Comparison of ENCODE assay signal across 8 mouse cellular contexts in genomic region chr13:45577784-45578183, GRCm38 (mm10).
DNase-seq lines count a peak whose midpoint lies in the region; ATAC-seq and TF ChIP-seq lines count a peak whose summit lies in the region.

No protein-coding gene starts in this region.

- no peak overlapping the region for H3K4me2 ChIP-seq in lung, embryonic 14.5 days
- no peak overlapping the region for H3K4me2 ChIP-seq in lung, embryonic 16.5 days (ENCODE audit: low read depth, low read length)
- no peak overlapping the region for H3K4me2 ChIP-seq in forebrain, embryonic 12.5 days

- peak; percentile 63 for TF ChIP-seq CTCF in lung, embryonic 14.5 days (IDR thresholded peaks at IDR 0.05; ENCODE audit: low read depth)

- H3K27ac ChIP-seq in lung, embryonic 14.5 days (ENCODE audit: low read depth), result no peak overlapping the region
- no peak overlapping the region for H3K27ac ChIP-seq in lung, embryonic 16.5 days (ENCODE audit: low read length)
- no peak overlapping the region for H3K27ac ChIP-seq in forebrain, embryonic 12.5 days

- peak; percentile 45; the same call in 1 of the 2 replicates for ATAC-seq in lung, embryonic 14.5 days (ENCODE audit: insufficient read depth)
- ATAC-seq in lung, embryonic 16.5 days (ENCODE audit: low read depth), result peak; percentile 45
- no peak for ATAC-seq in forebrain, embryonic 12.5 days (ENCODE audit: low FRiP score)

- no peaks in the 10 kb centered on the region for H3K27me3 ChIP-seq in lung, embryonic 14.5 days (ENCODE audit: insufficient read depth, low read length)
- no peaks in the 10 kb centered on the region for H3K27me3 ChIP-seq in lung, embryonic 16.5 days (ENCODE audit: control insufficient read depth, insufficient read depth, low read depth, low read length)
- no peaks in the 10 kb centered on the region for H3K27me3 ChIP-seq in forebrain, embryonic 12.5 days

- intact Hi-C loops in heart, postnatal 14 days (cut with DNase I), result loop anchor here (2.0 to 10.0 kb wide), 2 partner anchors 57 to 587 kb away; no protein-coding TSS in a partner anchor

- H3K4me3 ChIP-seq in lung, embryonic 14.5 days (ENCODE audit: low read depth, low read length), result no peak overlapping the region
- no peak overlapping the region for H3K4me3 ChIP-seq in lung, embryonic 16.5 days (ENCODE audit: low read length)
- no peak overlapping the region for H3K4me3 ChIP-seq in forebrain, embryonic 12.5 days (replicated peaks)

- H3K4me1 ChIP-seq in lung, embryonic 14.5 days (ENCODE audit: insufficient read depth), result 0 out of 2 replicates have a peak, but pooled peaks cover 5% of the 10 kb centered on the region
- peaks cover 28% of the 10 kb centered on the region for H3K4me1 ChIP-seq in lung, embryonic 16.5 days (replicated peaks; ENCODE audit: control insufficient read depth, insufficient read depth, low read length)
- no peaks in the 10 kb centered on the region for H3K4me1 ChIP-seq in forebrain, embryonic 12.5 days

- no peaks in the 10 kb centered on the region for H3K36me3 ChIP-seq in lung, embryonic 14.5 days (ENCODE audit: insufficient read depth)
- no peaks in the 10 kb centered on the region for H3K36me3 ChIP-seq in lung, embryonic 16.5 days (ENCODE audit: control insufficient read depth, insufficient read depth, low read length)
- H3K36me3 ChIP-seq in forebrain, embryonic 12.5 days (replicated peaks), result no peaks in the 10 kb centered on the region

- no peaks in the 10 kb centered on the region for H3K9me3 ChIP-seq in lung, embryonic 14.5 days (ENCODE audit: low read depth, low read length)
- no peaks in the 10 kb centered on the region for H3K9me3 ChIP-seq in lung, embryonic 16.5 days (ENCODE audit: control insufficient read depth, low read length)
- no peaks in the 10 kb centered on the region for H3K9me3 ChIP-seq in forebrain, embryonic 12.5 days

- peak; percentile 82 for DNase-seq in lung, embryonic 14.5 days
- DNase-seq in lung, adult 18-20 months, result no peak
- DNase-seq in adrenal gland, postnatal 36 days, result peak; percentile 52 to 72
- peak; percentile 47 to 59 for DNase-seq in heart, postnatal 14 days
- no peak for DNase-seq in urinary bladder, postnatal 10 days (ENCODE audit: low spot score)
- no peak for DNase-seq in cerebellum, postnatal 36 days

- WGBS in lung, embryonic 14.5 days, result 27% methylated on average over 2 of the region's 2 CpGs
- WGBS in lung, embryonic 16.5 days, result 20% methylated on average over 2 of the region's 2 CpGs
- WGBS in forebrain, embryonic 12.5 days, result 47% methylated on average over 2 of the region's 2 CpGs

- no peak overlapping the region for H3K9ac ChIP-seq in lung, embryonic 14.5 days
- H3K9ac ChIP-seq in lung, embryonic 16.5 days (ENCODE audit: low read length), result no peak overlapping the region
- H3K9ac ChIP-seq in forebrain, embryonic 12.5 days, result no peak overlapping the region

Comparison
In these comparisons a context has a peak if more than half of its experiments do, and no peak if none do; other contexts are left out.
1. DNase-seq: peak in lung, embryonic 14.5 days (single experiment), adrenal gland, postnatal 36 days (2 of 2) and heart, postnatal 14 days (2 of 2); none in lung, adult 18-20 months (0 of 2), urinary bladder, postnatal 10 days (single experiment) and cerebellum, postnatal 36 days (0 of 2).